Mouse (Mus musculus) myocyte (in vitro differentiated cells): ENCODE data around the gene Pla2g4f. TPM values are rescaled to one million over a fixed set of nuclear protein-coding genes. Genes with fewer than 3 reads are reported as not detected.

Source experiments
- H3K27me3 ChIP-seq: one replicate; pipeline ENCODE4 v1.6.1; 2011; ENCODE audit not compliant: control insufficient read depth, insufficient read depth, insufficient read length
- H3K36me3 ChIP-seq: one replicate; pipeline ENCODE4 v1.6.1; 2011; ENCODE audit not compliant: control insufficient read depth, insufficient read depth
- H3K4me2 ChIP-seq: one replicate; pipeline ENCODE4 v1.6.1; 2011; ENCODE audit warnings: low read depth, control low read depth
- H3K4me3 ChIP-seq: one replicate; pipeline ENCODE4 v1.5.1; 2011; ENCODE audit warnings: mild to moderate bottlenecking, control low read depth, moderate library complexity
- H3K79me2 ChIP-seq: one replicate; pipeline ENCODE4 v1.6.1; 2011; ENCODE audit not compliant: control insufficient read depth, insufficient read depth
- H3ac ChIP-seq: one replicate; pipeline ENCODE4 v1.6.1; 2011; ENCODE audit not compliant: control insufficient read depth, insufficient read length
- CEBPB ChIP-seq: IDR thresholded peaks from 2 replicates; pipeline ENCODE4 v1.6.1; 2011; ENCODE audit warnings: mild to moderate bottlenecking, moderate library complexity; ENCODE audit not compliant: poor library complexity, insufficient read depth, severe bottlenecking
- E2F4 ChIP-seq: IDR thresholded peaks from one replicate; pipeline ENCODE4 v1.6.1; 2011; ENCODE audit warnings: mild to moderate bottlenecking, control low read depth, moderate library complexity; ENCODE audit not compliant: insufficient read depth
- MAX ChIP-seq: IDR thresholded peaks from one replicate; pipeline ENCODE4 v1.6.1; 2011; ENCODE audit warnings: low read depth, mild to moderate bottlenecking, control low read depth
- MYOD1 ChIP-seq, 3 experiments: IDR thresholded peaks; one replicate each; pipeline ENCODE4 v1.6.1; 2011; ENCODE audit warnings: control low read depth in 2 of 3, low read depth in 2 of 3, mild to moderate bottlenecking in 2 of 3, moderate library complexity in 1 of 3; ENCODE audit not compliant: insufficient read length in 2 of 3, control insufficient read depth in 1 of 3
- MYOG ChIP-seq, 3 experiments: IDR thresholded peaks; one replicate each; pipeline ENCODE4 v1.6.1; 2011; ENCODE audit warnings: control low read depth in 2 of 3, low read depth in 2 of 3, mild to moderate bottlenecking in 2 of 3; ENCODE audit not compliant: insufficient read length in 2 of 3, control insufficient read depth in 1 of 3, insufficient read depth in 1 of 3
- POLR2A ChIP-seq: IDR thresholded peaks from one replicate; pipeline ENCODE4 v1.6.1; 2011; ENCODE audit warnings: low read depth, mild to moderate bottlenecking, control low read depth, moderate library complexity; ENCODE audit not compliant: insufficient read length
- POLR2AphosphoS2 ChIP-seq: IDR thresholded peaks from one replicate; pipeline ENCODE4 v1.6.1; 2011; ENCODE audit warnings: low read depth, control low read depth; ENCODE audit not compliant: insufficient read length
- REST ChIP-seq: IDR thresholded peaks from one replicate; pipeline ENCODE4 v1.6.1; 2011; ENCODE audit warnings: mild to moderate bottlenecking, control low read depth, moderate library complexity; ENCODE audit not compliant: insufficient read depth, insufficient read length
- SRF ChIP-seq: IDR thresholded peaks from one replicate; pipeline ENCODE4 v1.6.1; 2011; ENCODE audit warnings: low read depth; ENCODE audit not compliant: control insufficient read depth, insufficient read length
- TCF12 ChIP-seq: IDR thresholded peaks from one replicate; pipeline ENCODE4 v1.6.1; 2011; ENCODE audit warnings: mild to moderate bottlenecking, control low read depth; ENCODE audit not compliant: poor library complexity, insufficient read depth, severe bottlenecking
- TCF3 ChIP-seq: IDR thresholded peaks from one replicate; pipeline ENCODE4 v1.6.1; 2011; ENCODE audit warnings: low read depth, control low read depth; ENCODE audit not compliant: insufficient read length
- USF1 ChIP-seq: IDR thresholded peaks from one replicate; pipeline ENCODE4 v1.6.1; 2011; ENCODE audit warnings: low read depth, mild to moderate bottlenecking, control low read depth, moderate library complexity
- polyA plus RNA-seq: library from polyadenylated mRNA; unstranded; fragments of >200 nt; fragmentation: generic; extraction: Trizol; gene quantifications from one replicate; pipeline ENCODE4 v1.2.1, GENCODE M21; 2012; ENCODE audit warnings: missing spikeins

Pla2g4f gene
- polyA plus RNA-seq, 1 experiment, result 0.05 TPM

DNA sequence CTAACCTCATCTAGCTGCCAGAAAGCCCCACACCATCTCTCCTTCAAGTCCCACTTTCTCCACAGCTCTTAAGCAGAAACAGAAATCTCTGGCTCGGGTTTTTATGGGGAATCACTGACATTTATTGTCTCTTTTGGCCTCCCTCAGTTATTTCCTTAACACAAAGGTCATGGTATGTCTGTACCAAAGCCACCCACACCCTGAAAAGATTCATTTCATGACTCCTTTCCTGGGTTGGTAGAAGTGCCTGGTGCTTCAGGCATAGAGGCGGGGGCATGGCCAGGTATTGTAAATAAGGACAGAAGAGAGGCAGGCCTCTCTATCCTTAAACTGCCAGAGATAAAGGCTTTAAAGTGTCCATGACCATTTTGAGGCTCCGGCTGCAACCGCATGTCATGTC lies 522 bp upstream of the Pla2g4f start:
- H3K27me3 ChIP-seq, result peaks cover 7% of the 10 kb centered on the region
- TF ChIP-seq MAX (no peak), MYOG (IDR thresholded peaks at IDR 0.05; ENCODE audit: control insufficient read depth in 1 of 3, insufficient read depth in 1 of 3, insufficient read length in 2 of 3, low read depth in 2 of 3) (no peak), SRF (no peak), POLR2AphosphoS2 (no peak), MYOD1 (IDR thresholded peaks at IDR 0.05; ENCODE audit: control insufficient read depth in 1 of 3, insufficient read length in 2 of 3, low read depth in 2 of 3) (no peak), TCF3 (no peak), TCF12 (no peak), E2F4 (no peak), REST (no peak), POLR2A (no peak), CEBPB (no peak), USF1 (no peak)
- H3K4me2 ChIP-seq, result no peak overlapping the region
- H3K4me3 ChIP-seq, result no peak overlapping the region
- H3ac ChIP-seq, result no peak overlapping the region
- H3K36me3 ChIP-seq, result peaks cover 3% of the 10 kb centered on the region
- H3K79me2 ChIP-seq, result no peaks in the 10 kb centered on the region

DNA sequence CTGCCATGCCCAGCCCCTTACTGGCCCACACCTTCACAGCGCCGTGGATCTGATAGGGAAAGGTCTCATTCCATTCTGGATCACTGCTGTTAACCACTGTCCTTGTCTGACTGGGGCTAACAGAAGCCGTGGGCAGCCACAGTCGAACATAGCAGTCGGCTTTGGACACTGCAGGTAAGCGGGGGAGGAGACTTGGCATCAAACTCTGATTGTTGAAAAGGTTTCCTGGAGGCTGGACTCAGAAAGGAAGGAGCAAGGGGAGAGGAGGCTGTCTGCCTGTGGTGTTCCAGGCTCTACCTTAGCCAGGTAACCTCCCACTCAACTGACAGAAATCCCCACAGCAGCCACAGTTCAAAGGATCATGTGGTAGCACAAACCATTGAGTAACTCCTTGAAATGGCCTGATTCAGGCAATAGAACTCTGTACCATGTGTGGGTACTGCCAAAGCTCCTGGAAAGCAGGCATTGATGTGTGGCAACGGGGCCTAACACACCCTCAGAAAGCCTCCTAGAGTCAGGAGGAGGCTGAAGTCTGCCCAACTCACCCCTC lies 1.6 kb downstream of the Pla2g4f start:
- no peak for TF ChIP-seq E2F4
- no peak for TF ChIP-seq CEBPB
- TF ChIP-seq MYOG (IDR thresholded peaks at IDR 0.05; ENCODE audit: control insufficient read depth in 1 of 3, insufficient read depth in 1 of 3, insufficient read length in 2 of 3, low read depth in 2 of 3), result no peak
- TF ChIP-seq REST, result no peak
- no peak for TF ChIP-seq SRF
- no peak for TF ChIP-seq TCF12
- TF ChIP-seq MAX, result no peak
- TF ChIP-seq POLR2A, result no peak
- TF ChIP-seq USF1, result no peak
- no peak for TF ChIP-seq MYOD1 (IDR thresholded peaks at IDR 0.05; ENCODE audit: control insufficient read depth in 1 of 3, insufficient read length in 2 of 3, low read depth in 2 of 3)
- Histone ChIP-seq H3K4me3 (no peak overlapping the region), H3K79me2 (no peaks in the 10 kb centered on the region), H3K4me2 (no peak overlapping the region), H3K27me3 (peaks cover 7% of the 10 kb centered on the region), H3K36me3 (no peaks in the 10 kb centered on the region), H3ac (no peak overlapping the region)

DNA sequence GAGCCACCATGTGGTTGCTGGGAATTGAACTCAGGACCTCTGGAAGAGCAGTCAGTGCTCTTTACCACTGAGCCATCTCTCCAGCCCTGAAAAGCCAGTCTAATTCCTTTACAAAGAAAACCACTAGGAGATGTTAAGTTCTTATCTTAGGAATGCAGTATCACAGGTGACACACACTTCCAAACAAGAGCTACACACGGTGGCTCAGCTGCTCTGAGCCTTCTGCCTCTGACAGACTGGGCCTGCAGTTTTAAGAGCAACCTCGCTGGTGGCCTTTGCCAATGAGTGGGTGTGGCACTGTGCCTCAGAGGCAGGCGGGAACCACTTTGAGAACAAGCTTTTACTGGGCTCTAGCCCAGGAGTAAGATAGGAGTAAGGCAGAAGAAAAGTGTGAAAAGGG lies 9.9 kb downstream of the Pla2g4f start:
- H3K36me3 ChIP-seq, result no peaks in the 10 kb centered on the region
- H3K79me2 ChIP-seq, result no peaks in the 10 kb centered on the region
- no peak overlapping the region for H3K4me2 ChIP-seq
- H3ac ChIP-seq, result no peak overlapping the region
- peaks cover 6% of the 10 kb centered on the region for H3K27me3 ChIP-seq
- TF ChIP-seq MYOD1 (IDR thresholded peaks at IDR 0.05; ENCODE audit: control insufficient read depth in 1 of 3, insufficient read length in 2 of 3, low read depth in 2 of 3), result peak in 2 of 3 experiments; percentile 66 to 71
- TF ChIP-seq REST, result no peak
- no peak for TF ChIP-seq CEBPB
- TF ChIP-seq MYOG (IDR thresholded peaks at IDR 0.05; ENCODE audit: control insufficient read depth in 1 of 3, insufficient read depth in 1 of 3, insufficient read length in 2 of 3, low read depth in 2 of 3), result peak in 1 of 3 experiments; percentile 47
- no peak overlapping the region for H3K4me3 ChIP-seq

DNA sequence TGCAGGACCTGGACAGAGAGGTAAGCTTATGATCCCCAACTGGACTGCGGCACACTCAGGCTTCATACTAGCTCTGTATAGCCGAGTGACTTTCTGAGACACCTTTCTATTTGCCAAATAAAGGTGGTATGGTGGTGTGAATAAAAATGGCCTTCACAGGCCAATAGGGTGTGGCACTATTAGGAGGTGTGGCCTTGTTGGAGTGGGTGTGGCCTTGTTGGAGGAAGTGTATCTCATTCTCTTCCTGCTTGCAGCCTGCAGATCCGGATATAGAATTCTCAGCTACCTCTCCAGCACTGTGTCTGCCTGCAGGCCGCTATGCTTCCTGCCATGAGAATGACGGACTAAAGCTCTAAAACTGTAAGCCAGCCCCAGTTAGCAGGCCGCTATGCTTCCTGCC lies 12.9 kb downstream of the Pla2g4f start:
- TF ChIP-seq POLR2A, result no peak
- no peak for TF ChIP-seq E2F4
- TF ChIP-seq TCF12, result no peak
- no peak for TF ChIP-seq POLR2AphosphoS2
- TF ChIP-seq MYOG (IDR thresholded peaks at IDR 0.05; ENCODE audit: control insufficient read depth in 1 of 3, insufficient read depth in 1 of 3, insufficient read length in 2 of 3, low read depth in 2 of 3), result no peak
- TF ChIP-seq MAX, result no peak
- TF ChIP-seq TCF3, result no peak
- Histone ChIP-seq H3K4me2 (no peak overlapping the region), H3K27me3 (peaks cover 6% of the 10 kb centered on the region), H3K36me3 (no peaks in the 10 kb centered on the region), H3K79me2 (no peaks in the 10 kb centered on the region), H3ac (no peak overlapping the region), H3K4me3 (no peak overlapping the region)

DNA sequence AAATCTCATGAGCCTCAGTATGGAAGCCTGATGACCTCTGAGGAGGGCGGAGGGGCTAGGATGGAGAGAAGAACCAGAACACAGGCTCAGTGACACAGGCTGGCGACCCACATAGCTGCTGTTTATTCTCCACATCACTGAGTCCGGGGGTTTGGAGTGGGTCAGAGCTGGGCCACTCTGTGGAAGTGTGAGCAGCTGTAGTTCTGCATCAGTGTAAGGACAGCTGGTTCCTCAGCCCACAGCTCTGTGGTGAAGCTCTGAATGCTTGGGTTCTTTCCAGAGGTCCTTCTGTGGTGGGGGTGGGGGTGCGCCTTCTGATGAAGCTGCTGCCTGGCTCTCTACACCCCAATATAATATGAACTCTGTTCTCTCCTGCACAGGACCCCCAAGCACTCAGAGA lies 14.1 kb downstream of the Pla2g4f start:
- H3ac ChIP-seq, result no peak overlapping the region

More for the DNA sequence above, 14.1 kb downstream of the Pla2g4f start:
- Histone ChIP-seq H3K4me3 (no peak overlapping the region), H3K27me3 (peaks cover 3% of the 10 kb centered on the region), H3K36me3 (no peaks in the 10 kb centered on the region), H3K79me2 (no peaks in the 10 kb centered on the region), H3K4me2 (peak overlapping the region; percentile 40)
- TF ChIP-seq E2F4, result no peak
- peak; percentile 47 to 95 (median 83) for TF ChIP-seq MYOG (IDR thresholded peaks at IDR 0.05; ENCODE audit: control insufficient read depth in 1 of 3, insufficient read depth in 1 of 3, insufficient read length in 2 of 3, low read depth in 2 of 3)
- no peak for TF ChIP-seq REST
- TF ChIP-seq TCF3, result peak; percentile 55
- TF ChIP-seq MAX, result no peak
- TF ChIP-seq USF1, result no peak
- no peak for TF ChIP-seq POLR2AphosphoS2
- peak; percentile 82 for TF ChIP-seq TCF12
- TF ChIP-seq CEBPB, result no peak
- TF ChIP-seq SRF, result no peak
- TF ChIP-seq MYOD1 (IDR thresholded peaks at IDR 0.05; ENCODE audit: control insufficient read depth in 1 of 3, insufficient read length in 2 of 3, low read depth in 2 of 3), result peak in 2 of 3 experiments; percentile 88 to 90
